Mouse (Mus musculus) spleen, adult 2 months (tissue): ENCODE data around the gene Arl10. TPM values are rescaled to one million over a fixed set of nuclear protein-coding genes. Genes with fewer than 3 reads are reported as not detected.
"Not testable (repeated sequence)": the region's sequence is repeated elsewhere in the genome, so short reads cannot be mapped to it uniquely, and the experiment has no call there.

Source experiments
- DNase-seq, 2 experiments: peaks; one replicate each; pipeline versions ENCODE4 v3.0.0 to v3.0.0-alpha.2; 2012 to 2021; ENCODE audit warnings: low spot score in 2 of 2, low read depth in 1 of 2
- H3K27ac ChIP-seq: fragments of 200-500 bp; 2 replicates; pipeline ENCODE4 v1.5.1; 2012; ENCODE audit warnings: low read length, inconsistent platforms; ENCODE audit not compliant: insufficient read depth
- H3K27me3 ChIP-seq: fragments of 200-500 bp; 2 replicates; pipeline ENCODE4 v1.6.1; 2012; ENCODE audit warnings: mild to moderate bottlenecking, moderate library complexity, low read length, inconsistent platforms; ENCODE audit not compliant: control insufficient read depth, insufficient read depth
- H3K36me3 ChIP-seq: fragments of 200-500 bp; 2 replicates; pipeline ENCODE4 v1.6.1; 2012; ENCODE audit warnings: mild to moderate bottlenecking, low read length, inconsistent platforms; ENCODE audit not compliant: control insufficient read depth, insufficient read depth
- H3K4me1 ChIP-seq: fragments of 200-500 bp; 2 replicates; pipeline ENCODE4 v1.6.1; 2011; ENCODE audit warnings: inconsistent platforms; ENCODE audit not compliant: control insufficient read depth, insufficient read depth, insufficient read length
- H3K4me3 ChIP-seq: fragments of 200-500 bp; 2 replicates; pipeline ENCODE4 v1.5.1; 2011; ENCODE audit warnings: mild to moderate bottlenecking, inconsistent platforms; ENCODE audit not compliant: insufficient read depth, insufficient read length; ENCODE audit errors: extremely low read depth
- CTCF ChIP-seq: fragments of 200-500 bp; IDR thresholded peaks from 2 replicates; pipeline ENCODE4 v1.5.1; 2011; ENCODE audit warnings: mild to moderate bottlenecking, inconsistent platforms; ENCODE audit not compliant: insufficient read depth, insufficient read length, insufficient replicate concordance; ENCODE audit errors: extremely low read depth
- POLR2A ChIP-seq: fragments of 200-500 bp; IDR thresholded peaks from 2 replicates; pipeline ENCODE4 v1.6.1; 2011; ENCODE audit warnings: low read depth, low read length, inconsistent platforms
- WGBS: fragments of 180-500 bp; shearing (Covaris S2); methylation state at CpG from one replicate; pipeline ENCODE4 v1.1.7; 2018; 5-methylcytosine and 5-hydroxymethylcytosine counted together
- polyA plus RNA-seq: library from polyadenylated mRNA; depleted of rRNA; stranded (reverse); fragments of >200 nt; gene quantifications from 2 replicates; pipeline ENCODE4 v1.2.3, GENCODE M21; 2012; rRNA removed

Gene Arl10
- polyA plus RNA-seq, 1 experiment: 16.4 TPM

DNA sequence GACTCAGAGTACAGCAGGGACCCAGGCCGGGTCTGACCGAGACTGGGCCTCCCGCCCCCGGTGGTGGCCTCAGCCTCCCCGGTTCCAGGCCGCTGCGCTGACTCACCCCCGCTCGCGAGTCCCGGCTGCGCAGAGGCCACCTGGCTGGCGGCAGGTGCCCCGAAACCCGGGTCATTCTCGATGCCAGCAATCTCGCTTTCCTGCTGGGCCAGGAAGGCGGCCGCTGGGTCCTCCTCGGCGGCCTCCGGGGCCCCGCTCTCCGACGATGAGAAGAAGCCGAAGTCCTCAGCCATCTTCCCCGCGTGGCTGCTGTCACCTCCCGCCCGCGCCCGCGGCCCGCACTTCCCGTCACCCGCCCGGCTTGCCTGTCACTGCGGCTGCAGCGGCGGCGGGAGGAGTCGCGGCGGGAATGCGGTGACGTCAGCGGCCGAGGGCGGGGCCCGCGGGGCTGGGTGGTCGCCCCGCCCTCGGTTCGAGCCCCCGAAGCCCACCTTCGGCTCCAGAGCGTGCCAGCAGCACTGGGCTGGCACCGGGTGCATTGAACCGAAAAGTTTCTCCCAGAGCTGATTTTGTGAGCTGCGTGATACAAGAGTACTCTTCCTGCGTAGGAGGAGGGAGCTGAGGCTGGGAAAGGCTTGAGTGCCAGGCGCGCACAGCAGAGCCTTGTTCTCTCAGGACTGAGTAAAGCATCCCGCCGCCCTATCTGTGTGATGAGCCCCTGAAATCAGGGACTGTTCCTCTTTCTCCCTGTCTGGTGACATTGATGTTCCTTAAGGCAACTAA is 36.3 kb downstream of the Arl10 start, which contains the start of gene Cltb:
Gene Cltb (minus strand): TSS at position 373 of the 783 bp plus-strand sequence.
- H3K4me3 ChIP-seq: peak within 1 kb of the TSS; percentile 77
- H3K4me1 ChIP-seq: 0 out of 2 replicates have a peak, but pooled peaks cover 2% of the 10 kb centered on the region
- TF ChIP-seq CTCF (no peak), POLR2A (no peak)
- H3K27me3 ChIP-seq: no peaks in the 10 kb centered on the region
- DNase-seq: peak in 1 of 2 experiments; percentile 77
- WGBS: 1% methylated on average over 65 of the region's 66 CpGs
- H3K27ac ChIP-seq: peak within 1 kb of the TSS; percentile 17
- no peaks in the 10 kb centered on the region; the same call in 1 of the 2 replicates for H3K36me3 ChIP-seq

GRCm38 (mm10) chr13:54613141-54613540 is 38.3 kb downstream of the Arl10 start:
- not testable (repeated sequence) for H3K27me3 ChIP-seq, H3K4me1 ChIP-seq, H3K27ac ChIP-seq, H3K36me3 ChIP-seq, H3K4me3 ChIP-seq, DNase-seq
- 75% methylated on average over 8 of the region's 8 CpGs for WGBS

GRCm38 (mm10) chr13:54616307-54616706 is 41.5 kb downstream of the Arl10 start:
- H3K27me3 ChIP-seq: no peaks in the 10 kb centered on the region
- no peak overlapping the region for H3K27ac ChIP-seq
- H3K4me1 ChIP-seq: no peaks in the 10 kb centered on the region
- TF ChIP-seq POLR2A: no peak
- TF ChIP-seq CTCF: no peak
- DNase-seq: no peak
- WGBS: 85% methylated on average over 8 of the region's 8 CpGs
- no peaks in the 10 kb centered on the region for H3K36me3 ChIP-seq
- no peak overlapping the region for H3K4me3 ChIP-seq

GRCm38 (mm10) chr13:54616998-54617397 is 42.2 kb downstream of the Arl10 start:
- TF ChIP-seq CTCF: no peak
- TF ChIP-seq POLR2A: no peak
- Histone ChIP-seq H3K27ac (no peak overlapping the region), H3K36me3 (no peaks in the 10 kb centered on the region), H3K4me3 (no peak overlapping the region), H3K27me3 (no peaks in the 10 kb centered on the region), H3K4me1 (no peaks in the 10 kb centered on the region)
- DNase-seq: no peak
- WGBS: 62% methylated on average over 6 of the region's 6 CpGs

DNA sequence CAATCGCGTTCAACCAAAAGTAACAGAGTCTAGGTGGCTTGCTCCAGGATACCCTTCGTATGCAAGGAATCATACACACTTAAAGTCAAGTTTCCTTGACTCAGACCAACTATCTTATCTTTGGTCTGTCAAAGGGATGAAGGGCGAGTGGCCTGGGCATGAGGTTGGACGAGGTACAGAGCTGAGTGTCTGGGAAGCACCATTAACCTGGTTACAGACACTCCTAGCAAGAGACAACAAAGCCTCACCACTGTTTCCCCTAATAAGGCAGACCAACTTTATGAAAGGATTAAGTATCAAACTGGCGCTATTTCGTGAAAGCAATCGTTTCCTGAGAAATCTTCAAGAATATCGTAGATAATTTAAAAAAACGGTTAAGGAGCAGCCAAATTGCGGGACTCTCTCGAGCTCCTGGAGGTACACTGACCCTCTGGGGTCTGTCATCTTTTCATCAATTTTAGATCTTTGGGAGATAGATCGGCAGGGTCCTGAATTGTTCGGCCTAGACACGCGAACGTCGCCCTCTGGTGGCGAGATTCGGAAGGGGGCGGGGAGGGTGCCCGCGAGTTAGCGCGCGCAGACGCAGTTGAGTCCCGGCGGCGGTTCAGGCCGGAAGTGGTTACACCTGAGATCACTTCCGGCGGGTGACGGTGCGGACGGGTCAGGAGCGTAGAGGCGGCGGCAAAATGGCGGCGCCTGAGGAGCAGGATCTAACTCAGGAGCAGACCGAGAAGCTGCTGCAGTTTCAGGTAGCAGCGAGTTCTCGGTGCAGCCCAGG is 46.5 kb downstream of the Arl10 start, which contains the start of gene Faf2:
Gene Faf2 (plus strand): TSS at position 630 of the 778 bp plus-strand sequence.
- Histone ChIP-seq H3K36me3 (no peaks in the 10 kb centered on the region), H3K4me1 (peaks cover 3% of the 10 kb centered on the region; the same call in 1 of the 2 replicates), H3K27ac (peak within 1 kb of the TSS; percentile 86), H3K27me3 (no peaks in the 10 kb centered on the region), H3K4me3 (peak within 1 kb of the TSS; percentile 99)
- peak; percentile 88 to 96 for DNase-seq
- 13% methylated on average over 44 of the region's 44 CpGs for WGBS
- TF ChIP-seq POLR2A (peak; percentile 75), CTCF (peak; percentile 96)

GRCm38 (mm10) chr13:54621960-54622521 is 47.2 kb downstream of the Arl10 start:
- TF ChIP-seq CTCF (no peak), POLR2A (no peak)
- Histone ChIP-seq H3K27me3 (no peaks in the 10 kb centered on the region), H3K36me3 (no peaks in the 10 kb centered on the region), H3K4me1 (peaks cover 3% of the 10 kb centered on the region; the same call in 1 of the 2 replicates), H3K4me3 (peak overlapping the region; percentile 99), H3K27ac (peak overlapping the region; percentile 86)
- DNase-seq: no peak
- WGBS: under 1% methylated on average over 27 of the region's 27 CpGs

DNA sequence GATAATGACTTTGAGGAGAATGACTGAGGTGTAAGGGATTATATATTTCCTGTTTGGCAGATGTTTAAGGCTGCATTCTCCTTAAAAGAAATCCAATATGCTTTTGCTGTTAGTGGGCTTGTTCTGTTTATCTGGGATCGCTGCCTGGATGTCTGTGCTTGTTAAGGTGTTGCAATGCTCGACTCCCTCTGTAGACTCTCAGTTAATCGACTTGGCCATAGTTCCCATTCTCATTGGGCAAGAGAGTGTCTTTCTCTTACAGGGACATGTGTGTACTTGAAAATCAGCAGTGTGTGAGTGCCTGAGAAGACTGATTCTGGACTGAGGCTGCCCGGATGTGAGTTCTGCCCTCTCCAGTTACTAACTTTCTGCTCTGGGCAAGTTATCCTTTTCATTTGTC is 54.3 kb downstream of the Arl10 start:
- DNase-seq: no peak
- Histone ChIP-seq H3K4me1 (no peaks in the 10 kb centered on the region), H3K27ac (no peak overlapping the region), H3K36me3 (no peaks in the 10 kb centered on the region), H3K4me3 (no peak overlapping the region), H3K27me3 (no peaks in the 10 kb centered on the region)
- WGBS: 87% methylated on average over 4 of the region's 4 CpGs
- TF ChIP-seq POLR2A (no peak), CTCF (no peak)

Other genes starting within 250 kb of the Arl10 start
- 3.5 and 4.3 TPM in 2 replicates for gene Cplx2, start 203.7 kb upstream of the Arl10 start, polyA plus RNA-seq
- 21.0 and 38.9 TPM in 2 replicates for gene Thoc3, start 106.2 kb upstream of the Arl10 start, polyA plus RNA-seq
- gene Simc1, start 71.2 kb upstream of the Arl10 start, polyA plus RNA-seq: 6.7 and 7.3 TPM in 2 replicates
- 39.8 and 42.9 TPM in 2 replicates for gene 4833439L19Rik, start 9.6 kb upstream of the Arl10 start, polyA plus RNA-seq
- 6.7 and 7.0 TPM in 2 replicates for gene Nop16, start 15.1 kb downstream of the Arl10 start, polyA plus RNA-seq
- gene Higd2a, start 15.2 kb downstream of the Arl10 start, polyA plus RNA-seq: 68.3 and 86.0 TPM in 2 replicates
- 16.9 and 19.8 TPM in 2 replicates for gene Cltb, start 36.3 kb downstream of the Arl10 start, polyA plus RNA-seq
- 13.3 and 14.4 TPM in 2 replicates for gene Faf2, start 46.8 kb downstream of the Arl10 start, polyA plus RNA-seq
- 262 and 359 TPM in 2 replicates for gene Rnf44, start 118.9 kb downstream of the Arl10 start, polyA plus RNA-seq
- 0.04 and 0.11 TPM in 2 replicates for gene Cdhr2, start 126.4 kb downstream of the Arl10 start, polyA plus RNA-seq
- gene Gprin1, start 174.9 kb downstream of the Arl10 start, polyA plus RNA-seq: 0.05 and 0.06 TPM in 2 replicates
- 0.16 and 0.22 TPM in 2 replicates for gene Sncb, start 191.6 kb downstream of the Arl10 start, polyA plus RNA-seq
- not detected in 2 replicates for gene Eif4e1b, start 209.0 kb downstream of the Arl10 start, polyA plus RNA-seq
- 5.2 and 6.2 TPM in 2 replicates for gene Tspan17, start 214.4 kb downstream of the Arl10 start, polyA plus RNA-seq